Mouse (Mus musculus) right cerebral cortex, postnatal 25 days (tissue): ENCODE results near the gene Isca2.

Experiments
- DNase-seq: peaks from one replicate; pipeline ENCODE4 v3.0.0; 2022

The Isca2 gene

GRCm38 (mm10) chr12:84772726-84773441, at the start of gene Isca2, which contains the start of gene Npc2:
Isca2 (plus strand) TSS chr12:84773251.
Npc2 (minus strand) TSS chr12:84773152.
- peak; percentile 95 for DNase-seq

GRCm38 (mm10) chr12:84726391-84726790, 46.7 kb upstream of the Isca2 start:
- DNase-seq = no peak

- DNase-seq = no peak
These were observed 46.1 kb upstream of the Isca2 start for GRCm38 (mm10) chr12:84726986-84727385.

- DNase-seq = no peak
These were observed 45.6 kb upstream of the Isca2 start for GRCm38 (mm10) chr12:84727434-84727833.

GRCm38 (mm10) chr12:84728421-84728820, 44.6 kb upstream of the Isca2 start:
- no peak for DNase-seq

- DNase-seq = no peak
These were observed 39.7 kb upstream of the Isca2 start for GRCm38 (mm10) chr12:84733366-84733765.

GRCm38 (mm10) chr12:84743496-84743895, 29.6 kb upstream of the Isca2 start:
- no peak for DNase-seq

GRCm38 (mm10) chr12:84745700-84746099, 27.4 kb upstream of the Isca2 start:
- DNase-seq = no peak

GRCm38 (mm10) chr12:84748134-84748533, 24.9 kb upstream of the Isca2 start:
- no peak for DNase-seq

- no peak for DNase-seq
These were observed 22.4 kb upstream of the Isca2 start for GRCm38 (mm10) chr12:84750661-84751060.

- DNase-seq = no peak
These were observed 20.7 kb upstream of the Isca2 start for GRCm38 (mm10) chr12:84752131-84752977.

- peak; percentile 41 for DNase-seq
These were observed 17.9 kb upstream of the Isca2 start for GRCm38 (mm10) chr12:84755008-84755695.

GRCm38 (mm10) chr12:84756016-84756415, 17.0 kb upstream of the Isca2 start:
- DNase-seq = peak; percentile 61

GRCm38 (mm10) chr12:84759063-84759462, 14.0 kb upstream of the Isca2 start:
- DNase-seq = no peak

GRCm38 (mm10) chr12:84762532-84762931, 10.5 kb upstream of the Isca2 start:
- no peak for DNase-seq

- no peak for DNase-seq
These were observed 9.4 kb upstream of the Isca2 start for GRCm38 (mm10) chr12:84763577-84764218.

GRCm38 (mm10) chr12:84764756-84765155, 8.3 kb upstream of the Isca2 start:
- no peak for DNase-seq

- no peak for DNase-seq
These were observed 7.5 kb upstream of the Isca2 start for GRCm38 (mm10) chr12:84765506-84765905.

GRCm38 (mm10) chr12:84766113-84766735, 6.8 kb upstream of the Isca2 start:
- no peak for DNase-seq

GRCm38 (mm10) chr12:84767510-84767909, 5.5 kb upstream of the Isca2 start:
- DNase-seq = no peak

- no peak for DNase-seq
These were observed 3.4 kb upstream of the Isca2 start for GRCm38 (mm10) chr12:84769624-84770023.

GRCm38 (mm10) chr12:84771981-84772520, 1.0 kb upstream of the Isca2 start:
- no peak for DNase-seq
